Mouse (Mus musculus) gastrocnemius, adult 18-20 months (tissue): ENCODE results near the gene Rapgef1. TPM values are rescaled to one million over a fixed set of nuclear protein-coding genes. Genes with fewer than 3 reads are reported as not detected.
A peak's percentile ranks its signal among the peaks of the same experiment; 100 is the strongest.

ENCODE experiments used
- DNase-seq: peaks from one replicate; pipeline ENCODE4 v3.0.0; 2021; ENCODE audit warnings: low spot score
- long read RNA-seq, 2 experiments: library from polyadenylated mRNA; stranded (forward); transcript quantifications; one replicate each; pipeline ENCODE4 v2.0.0; 2021
- total RNA-seq, 2 experiments: library from RNA; stranded (reverse); gene quantifications; 2 replicates each; pipeline ENCODE4 v1.2.3; 2021

The Rapgef1 gene
- total RNA-seq, result 100 to 1,000 TPM; 137 to 155 TPM
- long read RNA-seq, experiment 1, full-length matches to known transcripts, result 26 of 106 reads
- long read RNA-seq, experiment 1, partial matches to known transcripts, result 15 of 106 reads
- long read RNA-seq, experiment 1, other reads (novel, unspliced or antisense), result 65 of 106 reads
- long read RNA-seq, experiment 2, full-length matches to known transcripts, result 21 of 115 reads
- long read RNA-seq, experiment 2, partial matches to known transcripts, result 40 of 115 reads
- long read RNA-seq, experiment 2, other reads (novel, unspliced or antisense), result 54 of 115 reads

GRCm38 (mm10) chr2:29619484-29620300 lies at the start of gene Rapgef1:
Rapgef1 (plus strand) TSS chr2:29619720.
- peak; percentile 88 for DNase-seq

GRCm38 (mm10) chr2:29571921-29572700 lies 47.4 kb upstream of the Rapgef1 start:
- no peak for DNase-seq

GRCm38 (mm10) chr2:29572811-29573427 lies 46.6 kb upstream of the Rapgef1 start:
- DNase-seq, result no peak

GRCm38 (mm10) chr2:29573591-29573990 lies 45.9 kb upstream of the Rapgef1 start:
- peak; percentile 14 for DNase-seq

GRCm38 (mm10) chr2:29574187-29574586 lies 45.3 kb upstream of the Rapgef1 start:
- DNase-seq, result no peak

- peak; percentile 83 for DNase-seq
Observed at GRCm38 (mm10) chr2:29582415-29582814, 37.1 kb upstream of the Rapgef1 start.

- no peak for DNase-seq
Observed at GRCm38 (mm10) chr2:29586017-29586702, 33.4 kb upstream of the Rapgef1 start.

- DNase-seq, result no peak
Observed at GRCm38 (mm10) chr2:29588006-29588405, 31.5 kb upstream of the Rapgef1 start.

GRCm38 (mm10) chr2:29589266-29589665 lies 30.3 kb upstream of the Rapgef1 start:
- no peak for DNase-seq

GRCm38 (mm10) chr2:29591626-29592025 lies 27.9 kb upstream of the Rapgef1 start:
- no peak for DNase-seq

GRCm38 (mm10) chr2:29592537-29592936 lies 27.0 kb upstream of the Rapgef1 start:
- no peak for DNase-seq

GRCm38 (mm10) chr2:29603930-29604329 lies 15.6 kb upstream of the Rapgef1 start:
- peak; percentile 80 for DNase-seq

- DNase-seq, result no peak
Observed at GRCm38 (mm10) chr2:29605591-29605990, 13.9 kb upstream of the Rapgef1 start.

- DNase-seq, result no peak
Observed at GRCm38 (mm10) chr2:29606460-29606859, 13.1 kb upstream of the Rapgef1 start.

GRCm38 (mm10) chr2:29617341-29617740 lies 2.2 kb upstream of the Rapgef1 start:
- no peak for DNase-seq

GRCm38 (mm10) chr2:29618926-29619483 lies 515 bp upstream of the Rapgef1 start:
- no peak for DNase-seq

- DNase-seq, result no peak
Observed at GRCm38 (mm10) chr2:29620301-29620827, 844 bp downstream of the Rapgef1 start.

- DNase-seq, result peak; percentile 53
Observed at GRCm38 (mm10) chr2:29621163-29621562, 1.6 kb downstream of the Rapgef1 start.

GRCm38 (mm10) chr2:29621636-29622035 lies 2.1 kb downstream of the Rapgef1 start:
- DNase-seq, result no peak
